ENCODE assay signal across 8 mouse cellular contexts in genomic region chr11:120111033-120111432, GRCm38 (mm10). TPM values are rescaled to one million over a fixed set of nuclear protein-coding genes. Genes with fewer than 3 reads are reported as not detected.
DNase-seq lines count a peak whose midpoint lies in the region; ATAC-seq and TF ChIP-seq lines count a peak whose summit lies in the region.

No protein-coding gene starts in this region.

- peak; percentile 85; the same call in 1 of the 2 replicates for TF ChIP-seq CTCF in testis, adult 2 months (IDR thresholded peaks at IDR 0.05; ENCODE audit: control insufficient read depth, insufficient read depth, insufficient replicate concordance, low read depth, low read length)

- 7% methylated on average over 2 of the region's 2 CpGs for WGBS in forebrain, embryonic 11.5 days
- WGBS in forebrain, embryonic 12.5 days: 4% methylated on average over 2 of the region's 2 CpGs
- 5% methylated on average over 2 of the region's 2 CpGs for WGBS in embryonic facial prominence, embryonic 10.5 days
- WGBS in hindbrain, embryonic 16.5 days: 0% methylated on average over 2 of the region's 2 CpGs

- H3K4me2 ChIP-seq in forebrain, embryonic 11.5 days (ENCODE audit: low read depth, low read length, severe bottlenecking): no peak overlapping the region
- no peak overlapping the region for H3K4me2 ChIP-seq in forebrain, embryonic 12.5 days
- no peak overlapping the region for H3K4me2 ChIP-seq in hindbrain, embryonic 16.5 days (ENCODE audit: low read length)

- no peaks in the 10 kb centered on the region for H3K4me1 ChIP-seq in forebrain, embryonic 11.5 days (replicated peaks; ENCODE audit: control insufficient read depth, insufficient read depth, low read length)
- no peaks in the 10 kb centered on the region for H3K4me1 ChIP-seq in forebrain, embryonic 12.5 days
- H3K4me1 ChIP-seq in testis, adult 2 months (ENCODE audit: control insufficient read depth, insufficient read depth, low read length): no peaks in the 10 kb centered on the region
- peaks cover 28% of the 10 kb centered on the region for H3K4me1 ChIP-seq in embryonic facial prominence, embryonic 10.5 days
- peaks cover 6% of the 10 kb centered on the region; the same call in 1 of the 2 replicates for H3K4me1 ChIP-seq in hindbrain, embryonic 16.5 days (ENCODE audit: control insufficient read depth, insufficient read depth, low read depth, low read length)

- no peak overlapping the region for H3K27ac ChIP-seq in forebrain, embryonic 11.5 days (ENCODE audit: low read depth, low read length)
- H3K27ac ChIP-seq in forebrain, embryonic 12.5 days: no peak overlapping the region
- H3K27ac ChIP-seq in testis, adult 2 months (ENCODE audit: control insufficient read depth, insufficient read depth, low read depth, low read length): no peak overlapping the region
- H3K27ac ChIP-seq in embryonic facial prominence, embryonic 10.5 days (replicated peaks): peak overlapping the region; percentile 19; the same call in 1 of the 2 replicates
- peak overlapping the region; percentile 33; the same call in 1 of the 2 replicates for H3K27ac ChIP-seq in hindbrain, embryonic 16.5 days (ENCODE audit: low read depth, low read length)

- ATAC-seq in forebrain, embryonic 11.5 days (replicated peaks; ENCODE audit: low FRiP score): no peak
- no peak for ATAC-seq in forebrain, embryonic 12.5 days (ENCODE audit: low FRiP score)
- no peak for ATAC-seq in hindbrain, embryonic 16.5 days

- no peaks in the 10 kb centered on the region for H3K9me3 ChIP-seq in forebrain, embryonic 11.5 days (ENCODE audit: control insufficient read depth, low read length)
- no peaks in the 10 kb centered on the region for H3K9me3 ChIP-seq in forebrain, embryonic 12.5 days
- no peaks in the 10 kb centered on the region for H3K9me3 ChIP-seq in embryonic facial prominence, embryonic 10.5 days
- H3K9me3 ChIP-seq in hindbrain, embryonic 16.5 days (ENCODE audit: control insufficient read depth, low read length): no peaks in the 10 kb centered on the region

- no peak overlapping the region for H3K9ac ChIP-seq in forebrain, embryonic 11.5 days (ENCODE audit: low read length)
- no peak overlapping the region for H3K9ac ChIP-seq in forebrain, embryonic 12.5 days
- 0 out of 2 replicates have a peak overlapping the region, but pooled peaks have one; percentile 0 for H3K9ac ChIP-seq in hindbrain, embryonic 16.5 days (ENCODE audit: low read depth, low read length)

- H3K36me3 ChIP-seq in forebrain, embryonic 11.5 days (ENCODE audit: control insufficient read depth, insufficient read depth, low read length): no peaks in the 10 kb centered on the region; the same call in 1 of the 2 replicates
- H3K36me3 ChIP-seq in forebrain, embryonic 12.5 days (replicated peaks): peaks cover 67% of the 10 kb centered on the region
- H3K36me3 ChIP-seq in testis, adult 2 months (ENCODE audit: control insufficient read depth, insufficient read depth, low read length): peaks cover 2% of the 10 kb centered on the region; the same call in 1 of the 2 replicates
- H3K36me3 ChIP-seq in embryonic facial prominence, embryonic 10.5 days (replicated peaks): peaks cover 90% of the 10 kb centered on the region
- H3K36me3 ChIP-seq in hindbrain, embryonic 16.5 days (ENCODE audit: control insufficient read depth, insufficient read depth, low read length): peaks cover 7% of the 10 kb centered on the region

- no peak overlapping the region for H3K4me3 ChIP-seq in forebrain, embryonic 11.5 days (ENCODE audit: low read depth, low read length)
- no peak overlapping the region for H3K4me3 ChIP-seq in forebrain, embryonic 12.5 days (replicated peaks)
- no peak overlapping the region for H3K4me3 ChIP-seq in testis, adult 2 months (ENCODE audit: control insufficient read depth, low read depth, low read length)
- H3K4me3 ChIP-seq in embryonic facial prominence, embryonic 10.5 days: no peak overlapping the region
- no peak overlapping the region for H3K4me3 ChIP-seq in hindbrain, embryonic 16.5 days (ENCODE audit: low read length)

- H3K27me3 ChIP-seq in forebrain, embryonic 11.5 days (ENCODE audit: control insufficient read depth, insufficient read depth, low read length): no peaks in the 10 kb centered on the region
- no peaks in the 10 kb centered on the region for H3K27me3 ChIP-seq in forebrain, embryonic 12.5 days
- H3K27me3 ChIP-seq in testis, adult 2 months (ENCODE audit: control insufficient read depth, insufficient read depth, low read length): no peaks in the 10 kb centered on the region
- H3K27me3 ChIP-seq in embryonic facial prominence, embryonic 10.5 days (replicated peaks; ENCODE audit: low read depth, poor library complexity, severe bottlenecking): no peaks in the 10 kb centered on the region
- H3K27me3 ChIP-seq in hindbrain, embryonic 16.5 days (replicated peaks; ENCODE audit: control insufficient read depth, insufficient read depth, low read length): no peaks in the 10 kb centered on the region

- DNase-seq in forebrain, embryonic 11.5 days (ENCODE audit: low spot score): peak; percentile 88
- no peak for DNase-seq in testis, postnatal 14 days (ENCODE audit: low spot score)
- peak; percentile 79 for DNase-seq in embryonic facial prominence, embryonic 10.5 days (ENCODE audit: low spot score)
- DNase-seq in lung, postnatal 4 days: peak; percentile 58 to 69
- peak; percentile 36 to 67 for DNase-seq in spleen, postnatal 10 days (ENCODE audit: low spot score in 2 of 2)

- no peak for TF ChIP-seq POLR2A in testis, adult 2 months (IDR thresholded peaks at IDR 0.05; ENCODE audit: control insufficient read depth, low read depth, low read length)

RNA-seq across cellular contexts. Expression of gene Ndufaf8, which starts 12.3 kb away (rescaled TPM):
- polyA plus RNA-seq in forebrain, embryonic 11.5 days (2014; fragmentation: Nextera tagmentation; extraction: Ambion mirVana): 65.2 and 69.9 TPM in 2 replicates
- 52.5 and 62.0 TPM in 2 replicates for polyA plus RNA-seq in forebrain, embryonic 12.5 days (2016; fragmentation: Nextera tagmentation; extraction: Ambion mirVana)
- polyA plus RNA-seq in testis, adult 2 months (2012; rRNA removed): 47.0 and 59.4 TPM in 2 replicates
- polyA plus RNA-seq in embryonic facial prominence, embryonic 10.5 days (2016; fragmentation: Nextera tagmentation; extraction: Ambion mirVana): 82.0 and 87.7 TPM in 2 replicates
- 47.1 and 62.7 TPM in 2 replicates for polyA plus RNA-seq in hindbrain, embryonic 16.5 days (2015; fragmentation: Nextera tagmentation; extraction: Ambion mirVana)

RNA-seq across cellular contexts. Expression of gene Tepsin, which starts 12.5 kb away (rescaled TPM):
- polyA plus RNA-seq in forebrain, embryonic 11.5 days (2014; fragmentation: Nextera tagmentation; extraction: Ambion mirVana): 22.0 and 24.8 TPM in 2 replicates
- polyA plus RNA-seq in forebrain, embryonic 12.5 days (2016; fragmentation: Nextera tagmentation; extraction: Ambion mirVana): 17.3 and 20.9 TPM in 2 replicates
- 19.2 and 19.9 TPM in 2 replicates for polyA plus RNA-seq in testis, adult 2 months (2012; rRNA removed)
- 20.2 and 21.4 TPM in 2 replicates for polyA plus RNA-seq in embryonic facial prominence, embryonic 10.5 days (2016; fragmentation: Nextera tagmentation; extraction: Ambion mirVana)
- polyA plus RNA-seq in hindbrain, embryonic 16.5 days (2015; fragmentation: Nextera tagmentation; extraction: Ambion mirVana): 20.5 and 22.9 TPM in 2 replicates

RNA-seq across cellular contexts. Expression of gene Cep131, which starts 24.4 kb away (rescaled TPM):
- 50.1 and 51.9 TPM in 2 replicates for polyA plus RNA-seq in forebrain, embryonic 11.5 days (2014; fragmentation: Nextera tagmentation; extraction: Ambion mirVana)
- 48.2 and 51.0 TPM in 2 replicates for polyA plus RNA-seq in forebrain, embryonic 12.5 days (2016; fragmentation: Nextera tagmentation; extraction: Ambion mirVana)
- polyA plus RNA-seq in testis, adult 2 months (2012; rRNA removed): 41.3 and 44.7 TPM in 2 replicates
- 43.0 and 46.9 TPM in 2 replicates for polyA plus RNA-seq in embryonic facial prominence, embryonic 10.5 days (2016; fragmentation: Nextera tagmentation; extraction: Ambion mirVana)
- polyA plus RNA-seq in hindbrain, embryonic 16.5 days (2015; fragmentation: Nextera tagmentation; extraction: Ambion mirVana): 24.2 and 27.3 TPM in 2 replicates

RNA-seq across cellular contexts. Expression of gene Slc38a10, which starts 40.1 kb away (rescaled TPM):
- polyA plus RNA-seq in forebrain, embryonic 11.5 days (2014; fragmentation: Nextera tagmentation; extraction: Ambion mirVana): 58.3 and 68.2 TPM in 2 replicates
- 88.6 and 91.3 TPM in 2 replicates for polyA plus RNA-seq in forebrain, embryonic 12.5 days (2016; fragmentation: Nextera tagmentation; extraction: Ambion mirVana)
- polyA plus RNA-seq in testis, adult 2 months (2012; rRNA removed): 76.3 and 90.4 TPM in 2 replicates
- 99.0 and 103 TPM in 2 replicates for polyA plus RNA-seq in embryonic facial prominence, embryonic 10.5 days (2016; fragmentation: Nextera tagmentation; extraction: Ambion mirVana)
- polyA plus RNA-seq in hindbrain, embryonic 16.5 days (2015; fragmentation: Nextera tagmentation; extraction: Ambion mirVana): 114 and 122 TPM in 2 replicates

Comparison
In these comparisons a context has a peak if more than half of its experiments do, and no peak if none do; other contexts are left out.
1. H3K27ac ChIP-seq: peak in embryonic facial prominence, embryonic 10.5 days (single experiment) and hindbrain, embryonic 16.5 days (single experiment); none in forebrain, embryonic 11.5 days (single experiment), forebrain, embryonic 12.5 days (single experiment) and testis, adult 2 months (single experiment).